Mouse (Mus musculus) 3T3-L1 (cell line): Measurements from ENCODE around the gene Fbxo33.
A peak's percentile ranks its signal among the peaks of the same experiment; 100 is the strongest.

ENCODE experiments used
- DNase-seq: peaks from one replicate; pipeline ENCODE4 v3.0.0-alpha.2; 2015; ENCODE audit warnings: low read depth, low spot score

Gene Fbxo33

GRCm38 (mm10) chr12:59198750-59199149 is 20.8 kb downstream of the Fbxo33 start:
- peak; percentile 31 for DNase-seq

- no peak for DNase-seq
Observed at GRCm38 (mm10) chr12:59195941-59196340, 23.6 kb downstream of the Fbxo33 start.

GRCm38 (mm10) chr12:59195065-59195464 is 24.5 kb downstream of the Fbxo33 start:
- no peak for DNase-seq

- DNase-seq, result no peak
Observed at GRCm38 (mm10) chr12:59194341-59195003, 25.1 kb downstream of the Fbxo33 start.

GRCm38 (mm10) chr12:59193637-59194036 is 25.9 kb downstream of the Fbxo33 start:
- DNase-seq, result no peak

GRCm38 (mm10) chr12:59188086-59188682 is 31.3 kb downstream of the Fbxo33 start:
- DNase-seq, result no peak

GRCm38 (mm10) chr12:59177814-59178213 is 41.7 kb downstream of the Fbxo33 start:
- DNase-seq, result no peak

- DNase-seq, result no peak
Observed at GRCm38 (mm10) chr12:59169935-59170334, 49.6 kb downstream of the Fbxo33 start.

GRCm38 (mm10) chr12:59166557-59166956 is 53.0 kb downstream of the Fbxo33 start:
- no peak for DNase-seq

- DNase-seq, result no peak
Observed at GRCm38 (mm10) chr12:59164522-59164921, 55.0 kb downstream of the Fbxo33 start.

GRCm38 (mm10) chr12:59162797-59163196 is 56.7 kb downstream of the Fbxo33 start:
- DNase-seq, result no peak

- no peak for DNase-seq
Observed at GRCm38 (mm10) chr12:59161091-59161490, 58.4 kb downstream of the Fbxo33 start.
